In genomic region chr4:134922925-134923244, GRCm38 (mm10) we compare ENCODE assay signal across 7 mouse cellular contexts. TPM values are rescaled to one million over a fixed set of nuclear protein-coding genes. Genes with fewer than 3 reads are reported as not detected.
DNase-seq lines count a peak whose midpoint lies in the region; ATAC-seq lines count a peak whose summit lies in the region.

No protein-coding gene starts in this region.

- ATAC-seq in intestine, embryonic 15.5 days, result peak; percentile 69
- 0 out of 2 replicates have a peak, but pooled peaks have one; percentile 60 for ATAC-seq in limb, embryonic 13.5 days (ENCODE audit: low FRiP score, low read depth)
- ATAC-seq in midbrain, embryonic 15.5 days (replicated peaks), result peak; percentile 68

- H3K36me3 ChIP-seq in intestine, embryonic 15.5 days, result peaks cover 11% of the 10 kb centered on the region
- peaks cover 27% of the 10 kb centered on the region for H3K36me3 ChIP-seq in limb, embryonic 13.5 days
- H3K36me3 ChIP-seq in midbrain, embryonic 15.5 days (replicated peaks), result peaks cover 26% of the 10 kb centered on the region

- peak overlapping the region; percentile 52 for H3K9ac ChIP-seq in intestine, embryonic 15.5 days
- H3K9ac ChIP-seq in limb, embryonic 13.5 days, result peak overlapping the region; percentile 67
- peak overlapping the region; percentile 54 for H3K9ac ChIP-seq in midbrain, embryonic 15.5 days

- under 1% methylated on average over 13 of the region's 13 CpGs for WGBS in intestine, embryonic 15.5 days
- 0% methylated on average over 13 of the region's 13 CpGs for WGBS in limb, embryonic 13.5 days
- under 1% methylated on average over 13 of the region's 13 CpGs for WGBS in midbrain, embryonic 15.5 days

- DNase-seq in R1 (ENCODE audit: low read depth, low spot score), result peak; percentile 73
- DNase-seq in cerebellum, postnatal 10 days, result peak; percentile 87 to 88
- DNase-seq in gastrocnemius, postnatal 10 days, result peak; percentile 69
- DNase-seq in spleen, postnatal 4 days (ENCODE audit: low spot score in 2 of 2), result peak; percentile 71 to 86

- H3K9me3 ChIP-seq in intestine, embryonic 15.5 days, result no peaks in the 10 kb centered on the region
- no peaks in the 10 kb centered on the region for H3K9me3 ChIP-seq in limb, embryonic 13.5 days
- no peaks in the 10 kb centered on the region for H3K9me3 ChIP-seq in midbrain, embryonic 15.5 days

- H3K4me2 ChIP-seq in intestine, embryonic 15.5 days (replicated peaks), result peak overlapping the region; percentile 60
- peak overlapping the region; percentile 74 for H3K4me2 ChIP-seq in limb, embryonic 13.5 days (replicated peaks)
- H3K4me2 ChIP-seq in midbrain, embryonic 15.5 days, result peak overlapping the region; percentile 77

- peak overlapping the region; percentile 68 for H3K4me3 ChIP-seq in intestine, embryonic 15.5 days (replicated peaks)
- H3K4me3 ChIP-seq in limb, embryonic 13.5 days, result peak overlapping the region; percentile 81
- peak overlapping the region; percentile 68 for H3K4me3 ChIP-seq in midbrain, embryonic 15.5 days

- H3K27ac ChIP-seq in intestine, embryonic 15.5 days, result peak overlapping the region; percentile 80
- peak overlapping the region; percentile 82 for H3K27ac ChIP-seq in limb, embryonic 13.5 days
- peak overlapping the region; percentile 87 for H3K27ac ChIP-seq in midbrain, embryonic 15.5 days

- peaks cover 14% of the 10 kb centered on the region for H3K4me1 ChIP-seq in intestine, embryonic 15.5 days (replicated peaks)
- H3K4me1 ChIP-seq in limb, embryonic 13.5 days, result peaks cover 14% of the 10 kb centered on the region
- peaks cover 31% of the 10 kb centered on the region for H3K4me1 ChIP-seq in midbrain, embryonic 15.5 days

- H3K27me3 ChIP-seq in intestine, embryonic 15.5 days (replicated peaks), result no peaks in the 10 kb centered on the region
- no peaks in the 10 kb centered on the region for H3K27me3 ChIP-seq in limb, embryonic 13.5 days
- H3K27me3 ChIP-seq in midbrain, embryonic 15.5 days (replicated peaks), result no peaks in the 10 kb centered on the region

RNA-seq across cellular contexts. Expression of gene Rsrp1, which starts 0.5 kb away (rescaled TPM):
- 100 to 1,000 TPM in 1 of 2 experiments, 10 to 100 TPM in 1; 91.9 to 142 TPM for total RNA-seq in gastrocnemius, postnatal 10 days (2021)
- polyA plus RNA-seq in intestine, embryonic 15.5 days (2015; fragmentation: Nextera tagmentation; extraction: Ambion mirVana), result 450 and 479 TPM in 2 replicates
- polyA plus RNA-seq in limb, embryonic 13.5 days (2015; fragmentation: Nextera tagmentation; extraction: Ambion mirVana), result 523 and 552 TPM in 2 replicates
- polyA plus RNA-seq in midbrain, embryonic 15.5 days (2015; fragmentation: Nextera tagmentation; extraction: Ambion mirVana), result 559 and 566 TPM in 2 replicates

RNA-seq across cellular contexts. Expression of gene Syf2, which starts 7.8 kb away (rescaled TPM):
- 10 to 100 TPM; 43.5 to 43.7 TPM for total RNA-seq in gastrocnemius, postnatal 10 days (2021)
- polyA plus RNA-seq in intestine, embryonic 15.5 days (2015; fragmentation: Nextera tagmentation; extraction: Ambion mirVana), result 60.0 and 63.7 TPM in 2 replicates
- polyA plus RNA-seq in limb, embryonic 13.5 days (2015; fragmentation: Nextera tagmentation; extraction: Ambion mirVana), result 73.4 and 75.5 TPM in 2 replicates
- polyA plus RNA-seq in midbrain, embryonic 15.5 days (2015; fragmentation: Nextera tagmentation; extraction: Ambion mirVana), result 58.6 and 60.5 TPM in 2 replicates

RNA-seq across cellular contexts. Expression of gene Tmem50a, which starts 8.1 kb away (rescaled TPM):
- total RNA-seq in gastrocnemius, postnatal 10 days (2021), result 10 to 100 TPM; 49.9 to 55.1 TPM
- polyA plus RNA-seq in intestine, embryonic 15.5 days (2015; fragmentation: Nextera tagmentation; extraction: Ambion mirVana), result 146 and 154 TPM in 2 replicates
- polyA plus RNA-seq in limb, embryonic 13.5 days (2015; fragmentation: Nextera tagmentation; extraction: Ambion mirVana), result 187 and 193 TPM in 2 replicates
- polyA plus RNA-seq in midbrain, embryonic 15.5 days (2015; fragmentation: Nextera tagmentation; extraction: Ambion mirVana), result 203 and 218 TPM in 2 replicates

RNA-seq across cellular contexts. Expression of gene Rhd, which starts 58.5 kb away (rescaled TPM):
- total RNA-seq in gastrocnemius, postnatal 10 days (2021), result 1 to 10 TPM in 1 of 2 experiments, under 1 TPM in 1; 0.26 to 1.4 TPM
- 7.9 and 8.4 TPM in 2 replicates for polyA plus RNA-seq in intestine, embryonic 15.5 days (2015; fragmentation: Nextera tagmentation; extraction: Ambion mirVana)
- 2.9 and 5.5 TPM in 2 replicates for polyA plus RNA-seq in limb, embryonic 13.5 days (2015; fragmentation: Nextera tagmentation; extraction: Ambion mirVana)
- polyA plus RNA-seq in midbrain, embryonic 15.5 days (2015; fragmentation: Nextera tagmentation; extraction: Ambion mirVana), result 0.98 and 1.1 TPM in 2 replicates

Comparison
In these comparisons a context has a peak if more than half of its experiments do, and no peak if none do; other contexts are left out.
1. Peak in every context shown above with its lines: DNase-seq, ATAC-seq, H3K4me3 ChIP-seq and H3K27ac ChIP-seq.